Mouse (Mus musculus): ENCODE data around the gene Popdc3.
"Not testable (repeated sequence)": the region's sequence is repeated elsewhere in the genome, so short reads cannot be mapped to it uniquely, and the experiment has no call there.

Popdc3 gene

GRCm38 (mm10) chr10:45177798-45178197, at the start of gene Popdc3:
TSS of gene Popdc3 (plus strand) at chr10:45178098.
- not testable (repeated sequence) for DNase-seq

- peak; percentile 22 to 36 for DNase-seq
Observed at GRCm38 (mm10) chr10:45129105-45129504, 48.8 kb upstream of the Popdc3 start.

GRCm38 (mm10) chr10:45130004-45130403, 47.9 kb upstream of the Popdc3 start:
- DNase-seq = no peak

DNA sequence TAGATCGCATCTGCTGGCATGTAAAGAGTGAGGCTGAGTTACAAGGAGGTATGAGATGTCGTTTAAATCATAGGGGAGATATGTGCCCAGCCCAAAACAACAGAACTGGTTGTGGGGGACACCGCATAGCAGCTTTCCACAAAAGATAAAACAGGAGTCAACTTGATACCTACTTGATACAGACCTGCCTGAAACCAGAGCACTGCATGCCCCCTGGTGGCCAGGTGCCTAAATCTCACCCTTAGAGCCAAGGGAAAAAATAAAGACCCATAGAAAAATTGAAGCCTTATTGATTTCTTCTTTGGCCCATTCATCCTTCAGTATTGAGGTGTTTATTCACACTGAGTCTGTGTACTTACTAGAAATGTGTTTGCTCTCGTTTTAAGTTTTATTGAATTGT, 45.5 kb upstream of the Popdc3 start:
- DNase-seq = peak; percentile 69 to 70

GRCm38 (mm10) chr10:45136806-45137205, 41.1 kb upstream of the Popdc3 start:
- DNase-seq = no peak

DNA sequence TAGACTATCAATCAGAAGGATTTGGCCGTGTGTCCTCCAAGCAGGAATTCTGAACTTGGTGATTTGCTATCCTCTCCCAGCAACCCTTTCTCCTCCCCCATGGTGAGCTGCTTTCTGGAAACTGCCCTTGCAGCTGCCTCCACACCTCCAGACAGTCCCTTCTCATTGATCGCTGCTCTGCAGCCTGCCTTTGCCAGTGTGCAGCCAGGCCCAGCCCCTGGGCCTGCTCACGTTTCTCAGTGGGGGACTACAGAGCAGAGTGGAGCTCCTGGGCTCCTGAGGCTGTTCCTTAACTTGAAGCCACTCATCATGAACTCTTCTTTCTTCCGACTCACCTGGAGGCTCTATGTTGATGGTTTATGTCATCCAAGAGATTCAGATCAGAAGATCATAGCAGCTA, 38.0 kb upstream of the Popdc3 start:
- no peak for DNase-seq

- no peak for DNase-seq
Observed at GRCm38 (mm10) chr10:45140474-45141212, 37.3 kb upstream of the Popdc3 start.

GRCm38 (mm10) chr10:45142359-45142758, 35.5 kb upstream of the Popdc3 start:
- no peak for DNase-seq

DNA sequence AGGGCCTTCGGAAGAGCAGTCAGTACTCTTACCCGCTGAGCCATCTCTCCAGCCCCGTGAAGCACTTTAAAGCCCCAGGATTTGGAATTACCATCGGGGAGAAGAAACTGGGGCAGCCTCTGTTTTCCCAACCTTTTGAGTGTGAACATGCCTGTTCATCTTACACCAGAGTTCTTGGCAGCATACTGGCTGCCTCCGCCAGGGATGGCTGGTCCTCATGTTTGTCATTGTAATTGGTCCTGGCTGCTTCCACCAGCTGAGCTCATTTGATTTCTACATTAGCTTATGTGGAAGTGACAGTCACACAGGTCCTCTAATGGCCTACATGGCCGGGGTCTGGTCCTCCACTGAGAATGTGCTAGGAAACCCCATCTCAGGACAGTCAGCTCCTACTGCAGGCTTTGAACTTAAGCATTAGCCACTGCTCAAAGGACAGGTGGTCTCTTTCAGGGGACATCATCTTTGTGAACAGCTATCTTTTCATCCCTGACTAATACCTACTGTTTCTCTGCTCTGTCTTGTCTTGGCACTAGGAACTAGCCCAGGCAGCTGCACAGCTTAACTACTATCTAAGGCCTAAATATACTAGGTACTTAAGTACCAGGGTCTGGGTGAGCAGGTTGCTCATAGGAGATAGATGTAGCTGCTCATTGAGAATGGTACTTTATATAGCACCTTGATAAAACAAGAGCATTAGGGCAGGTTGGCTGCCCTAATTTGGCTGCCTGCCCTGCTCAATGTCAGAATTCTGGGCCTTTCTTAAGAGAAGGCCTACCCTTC, 33.7 kb upstream of the Popdc3 start:
- no peak for DNase-seq

GRCm38 (mm10) chr10:45146821-45147220, 31.1 kb upstream of the Popdc3 start:
- no peak for DNase-seq

- no peak for DNase-seq
Observed at GRCm38 (mm10) chr10:45151137-45151536, 26.8 kb upstream of the Popdc3 start.

- DNase-seq = no peak
Observed at GRCm38 (mm10) chr10:45151771-45152692, 25.9 kb upstream of the Popdc3 start.

DNA sequence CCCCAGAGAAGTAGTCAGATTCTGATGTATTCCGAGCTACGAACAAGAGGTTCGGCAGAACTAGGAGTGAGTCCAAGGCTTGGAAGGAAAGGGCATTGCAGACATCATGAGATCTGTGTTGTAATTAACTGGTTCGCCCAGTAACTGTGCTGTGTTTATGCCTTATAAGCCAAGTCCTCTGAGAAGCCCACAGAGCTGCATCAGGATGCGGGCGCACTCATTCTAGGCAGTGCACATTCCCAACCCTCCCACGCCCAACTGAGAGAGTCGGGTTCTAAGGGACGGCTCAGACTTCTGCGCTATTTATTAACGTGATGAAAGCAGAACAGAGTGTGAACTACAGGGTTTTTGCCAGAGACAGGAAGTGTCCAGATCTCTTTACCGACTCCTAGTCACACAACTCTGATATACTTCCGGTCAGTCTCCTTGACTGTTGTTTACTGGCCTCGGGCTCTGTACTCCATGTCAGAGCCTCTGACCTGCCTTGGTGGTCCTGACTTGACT, 23.3 kb upstream of the Popdc3 start:
- DNase-seq = no peak

DNA sequence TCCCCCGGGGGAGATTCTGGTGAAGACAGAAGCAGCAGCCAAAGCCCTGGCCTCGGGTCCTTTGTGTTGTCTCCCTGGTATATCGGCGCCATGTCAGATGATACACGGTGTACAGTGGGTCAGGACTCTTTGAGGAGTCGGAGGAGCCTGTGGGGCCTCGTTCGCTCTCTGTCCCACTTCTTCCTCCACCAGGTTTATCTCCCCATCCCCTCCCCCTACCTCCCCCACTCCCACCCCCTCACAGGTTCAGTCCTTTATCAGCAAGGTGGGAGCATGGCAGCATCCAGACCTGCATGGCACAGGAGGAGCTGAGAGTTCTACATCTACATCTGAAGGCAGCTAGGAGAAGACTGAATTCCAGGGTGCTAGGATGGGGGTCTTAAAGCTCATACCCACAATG, 12.0 kb upstream of the Popdc3 start:
- DNase-seq = no peak

- DNase-seq = no peak
Observed at GRCm38 (mm10) chr10:45173927-45174326, 4.0 kb upstream of the Popdc3 start.

DNA sequence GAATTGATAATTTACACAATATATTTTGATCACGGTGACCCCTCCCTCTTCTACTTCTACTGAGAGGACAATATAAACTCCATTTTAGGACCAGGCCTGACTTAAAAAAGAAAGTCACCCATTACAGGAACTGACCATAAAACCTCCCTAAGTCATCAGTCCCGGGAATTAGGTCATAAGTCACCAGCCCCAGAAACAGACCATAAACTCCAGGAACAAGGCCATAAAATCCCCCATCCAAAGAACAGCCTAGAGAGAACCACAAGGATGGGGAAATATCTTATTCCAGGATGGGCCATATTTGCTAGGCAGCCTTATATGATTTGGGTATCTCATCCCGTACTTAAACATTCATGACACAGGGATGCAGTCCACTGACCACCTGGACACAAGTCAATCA, 3.6 kb upstream of the Popdc3 start:
- DNase-seq = no peak

DNA sequence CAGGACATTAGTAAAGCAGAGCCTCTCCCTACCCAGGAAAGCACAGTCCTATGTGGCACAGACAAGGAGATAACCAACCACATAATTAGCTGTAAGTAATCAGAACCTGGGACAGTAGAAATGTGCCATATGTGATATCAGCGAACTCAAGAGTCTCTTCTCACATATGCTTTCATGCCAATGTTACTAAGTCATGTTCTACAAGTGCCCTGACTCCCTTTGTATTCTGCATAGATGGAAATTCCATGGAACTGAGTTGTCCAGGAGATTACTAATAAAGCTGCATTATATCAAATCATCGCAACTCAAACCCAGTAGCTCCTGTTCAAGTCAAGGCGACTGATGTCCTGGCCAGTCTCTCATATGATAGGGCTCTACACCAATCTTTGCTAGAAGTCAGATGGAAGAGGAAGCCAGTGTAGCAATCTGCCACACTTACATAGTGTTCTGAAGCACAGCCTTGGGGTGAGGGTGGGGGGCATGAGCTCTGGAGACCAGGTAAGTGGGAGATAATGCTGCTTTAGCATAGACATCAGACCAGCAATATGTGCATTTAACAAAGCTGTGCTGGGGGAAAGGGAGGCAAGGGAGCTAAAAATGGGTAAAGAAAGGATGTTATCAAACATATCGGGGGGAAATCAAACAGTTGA, 2.9 kb downstream of the Popdc3 start:
- no peak for DNase-seq

- DNase-seq = no peak
Observed at GRCm38 (mm10) chr10:45181344-45181743, 3.4 kb downstream of the Popdc3 start.

DNA sequence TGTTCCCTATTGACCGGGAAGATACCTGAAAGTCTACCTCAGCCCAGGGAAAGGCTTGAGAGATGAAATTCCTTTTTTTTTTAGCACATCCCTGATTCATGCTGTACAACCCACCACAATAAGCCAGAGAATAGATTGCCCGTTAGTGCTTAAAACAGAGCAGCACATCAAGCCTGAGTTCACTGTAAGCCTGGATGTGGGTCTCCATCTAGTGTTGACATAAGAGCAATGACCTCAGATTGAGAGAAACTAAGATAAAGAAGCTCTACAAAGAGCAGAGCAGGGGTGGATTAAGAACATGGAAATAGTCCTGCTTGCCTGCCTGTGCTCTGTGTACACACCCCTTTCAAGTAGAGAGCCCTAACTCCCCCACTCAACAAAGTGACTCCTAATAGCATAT, 7.6 kb downstream of the Popdc3 start:
- DNase-seq = no peak

DNA sequence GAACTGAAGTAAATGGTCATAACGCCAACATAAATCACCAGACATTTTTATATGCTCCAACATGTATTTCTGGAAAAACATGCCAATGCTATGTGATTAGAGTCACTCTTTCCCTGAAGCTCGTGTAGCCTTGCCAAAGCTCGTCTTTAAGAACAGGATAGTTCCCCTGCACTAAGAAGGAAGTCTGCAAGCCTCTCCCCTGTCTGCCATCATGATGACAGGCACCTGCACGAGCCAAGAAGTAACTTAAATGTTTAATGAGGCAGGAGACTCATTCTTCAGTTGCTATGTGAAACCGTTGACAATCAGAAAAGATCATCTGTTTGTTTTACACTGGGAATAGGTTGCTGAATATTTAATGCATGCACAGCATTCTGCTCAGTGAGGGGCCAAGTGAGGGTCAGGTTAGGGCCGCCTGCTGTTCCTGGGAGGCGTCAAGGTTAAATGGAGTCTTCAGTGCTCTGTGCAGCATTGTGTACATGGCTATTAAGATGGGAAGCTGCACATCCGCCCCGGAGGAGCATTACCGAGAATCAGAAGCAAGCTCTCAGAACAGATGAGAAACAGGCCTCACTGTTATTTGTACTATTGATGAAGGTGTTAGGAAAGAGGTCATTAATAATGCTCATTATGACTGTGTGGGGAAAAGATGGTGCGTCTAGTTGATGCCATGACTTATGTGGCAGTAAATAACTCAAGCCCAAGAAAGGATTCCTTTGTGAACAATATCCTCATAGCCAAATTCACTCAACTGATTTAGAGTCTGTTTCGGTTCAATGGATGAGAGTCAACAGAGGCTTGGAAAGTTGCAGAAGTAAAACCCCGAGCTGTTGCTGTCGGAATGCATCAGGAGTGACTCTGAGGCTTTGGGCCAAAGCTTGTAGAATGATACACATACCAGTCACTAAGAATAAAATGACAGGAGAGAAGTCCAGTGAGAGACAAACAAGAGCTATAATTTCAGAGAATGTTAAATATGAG, 15.7 kb downstream of the Popdc3 start:
- DNase-seq = no peak

- DNase-seq = no peak
Observed at GRCm38 (mm10) chr10:45194531-45194930, 16.6 kb downstream of the Popdc3 start.
